Mouse (Mus musculus) C2C12 (cell line): ENCODE data around the gene 2810459M11Rik. TPM values are rescaled to one million over a fixed set of nuclear protein-coding genes. Genes with fewer than 3 reads are reported as not detected.

Experiments used
- H3K27me3 ChIP-seq: one replicate; pipeline ENCODE4 v1.6.1; 2011; ENCODE audit not compliant: control insufficient read depth, insufficient read depth, insufficient read length
- H3K36me3 ChIP-seq: one replicate; pipeline ENCODE4 v1.6.1; 2011; ENCODE audit not compliant: control insufficient read depth, insufficient read depth
- H3K4me3 ChIP-seq: one replicate; pipeline ENCODE4 v1.5.1; 2011; ENCODE audit warnings: mild to moderate bottlenecking, control low read depth; ENCODE audit not compliant: poor library complexity, insufficient read depth, severe bottlenecking
- H3K79me2 ChIP-seq: one replicate; pipeline ENCODE4 v1.6.1; 2011; ENCODE audit not compliant: control insufficient read depth, insufficient read depth
- H3K79me3 ChIP-seq: one replicate; pipeline ENCODE4 v1.6.1; 2011; ENCODE audit warnings: low read depth, control low read depth
- H3ac ChIP-seq: one replicate; pipeline ENCODE3; 2011; ENCODE audit warnings: low read depth; ENCODE audit not compliant: control insufficient read depth, insufficient read length
- CEBPB ChIP-seq: IDR thresholded peaks from one replicate; pipeline ENCODE4 v1.6.1; 2011; ENCODE audit warnings: low read depth, mild to moderate bottlenecking, control low read depth, moderate library complexity
- CTCF ChIP-seq: IDR thresholded peaks from one replicate; pipeline ENCODE4 v1.5.1; 2011; ENCODE audit not compliant: control insufficient read depth, insufficient read depth, insufficient read length
- FOSL1 ChIP-seq: IDR thresholded peaks from one replicate; pipeline ENCODE4 v1.8.0; 2011; ENCODE audit warnings: mild to moderate bottlenecking, low read length; ENCODE audit not compliant: poor library complexity, insufficient read depth, severe bottlenecking
- MAX ChIP-seq: IDR thresholded peaks from one replicate; pipeline ENCODE4 v1.6.1; 2011; ENCODE audit warnings: mild to moderate bottlenecking, control low read depth
- MYOD1 ChIP-seq: IDR thresholded peaks from one replicate; pipeline ENCODE4 v1.6.1; 2011; ENCODE audit warnings: low read depth; ENCODE audit not compliant: control insufficient read depth, insufficient read length
- MYOG ChIP-seq: IDR thresholded peaks from one replicate; pipeline ENCODE4 v1.6.1; 2011; ENCODE audit not compliant: control insufficient read depth, insufficient read length; ENCODE audit errors: extremely low read depth
- USF1 ChIP-seq: IDR thresholded peaks from one replicate; pipeline ENCODE4 v1.6.1; 2011; ENCODE audit warnings: low read depth, mild to moderate bottlenecking, control low read depth, moderate library complexity
- polyA plus RNA-seq: library from polyadenylated mRNA; unstranded; fragments of >200 nt; fragmentation: generic; extraction: Trizol; gene quantifications from one replicate; pipeline ENCODE4 v1.2.1, GENCODE M21; 2012; ENCODE audit warnings: missing spikeins

Gene 2810459M11Rik
- polyA plus RNA-seq, 1 experiment: not detected

DNA sequence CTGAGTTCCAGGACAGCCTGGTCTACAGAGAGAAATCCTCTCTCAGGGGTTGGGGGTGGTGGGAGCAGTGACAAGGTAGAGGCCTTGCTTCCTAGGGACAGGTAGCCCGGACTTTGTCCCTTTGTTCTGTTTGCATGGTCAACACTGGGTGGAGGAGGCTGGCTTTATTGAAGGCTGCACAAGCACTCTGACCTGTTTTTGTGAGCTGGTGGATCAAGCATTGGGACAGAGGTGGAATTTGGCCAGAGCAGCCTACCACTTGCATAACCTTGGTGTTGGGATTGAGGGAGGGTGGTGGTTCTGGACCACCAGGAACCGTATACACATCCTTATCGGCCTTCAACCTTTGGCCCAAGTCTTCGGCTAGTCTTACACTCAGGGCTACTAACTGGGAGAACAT is 10.6 kb downstream of the 2810459M11Rik start:
- Histone ChIP-seq H3K4me3 (no peak overlapping the region), H3K79me2 (no peaks in the 10 kb centered on the region), H3K27me3 (peaks cover 21% of the 10 kb centered on the region), H3ac (no peak overlapping the region), H3K36me3 (no peaks in the 10 kb centered on the region), H3K79me3 (no peaks in the 10 kb centered on the region)
- TF ChIP-seq MYOG: no peak
- no peak for TF ChIP-seq MAX
- TF ChIP-seq MYOD1: no peak
- no peak for TF ChIP-seq USF1
- TF ChIP-seq FOSL1: no peak
- no peak for TF ChIP-seq CEBPB
- TF ChIP-seq CTCF: no peak

- no peak overlapping the region for H3ac ChIP-seq
- peaks cover 9% of the 10 kb centered on the region for H3K27me3 ChIP-seq
- no peaks in the 10 kb centered on the region for H3K79me3 ChIP-seq
- no peaks in the 10 kb centered on the region for H3K36me3 ChIP-seq
- H3K4me3 ChIP-seq: no peak overlapping the region
- H3K79me2 ChIP-seq: no peaks in the 10 kb centered on the region
- peak; percentile 79 for TF ChIP-seq CTCF
- no peak for TF ChIP-seq CEBPB
Observed at GRCm38 (mm10) chr1:86058856-86059769, 13.4 kb downstream of the 2810459M11Rik start.

- peaks cover 32% of the 10 kb centered on the region for H3K79me2 ChIP-seq
- peaks cover 11% of the 10 kb centered on the region for H3K36me3 ChIP-seq
- peaks cover 3% of the 10 kb centered on the region for H3K27me3 ChIP-seq
- no peak for TF ChIP-seq CEBPB
- TF ChIP-seq MYOG: no peak
- no peak for TF ChIP-seq MYOD1
- no peak for TF ChIP-seq USF1
- no peak for TF ChIP-seq CTCF
- no peak for TF ChIP-seq MAX
- no peak overlapping the region for H3ac ChIP-seq
- H3K79me3 ChIP-seq: peaks cover 30% of the 10 kb centered on the region
- H3K4me3 ChIP-seq: no peak overlapping the region
Observed at GRCm38 (mm10) chr1:86062523-86062922, 16.9 kb downstream of the 2810459M11Rik start.

GRCm38 (mm10) chr1:86064271-86064991 is 18.8 kb downstream of the 2810459M11Rik start, which contains the start of gene Psmd1:
Gene Psmd1 (plus strand): TSS chr1:86064387.
- TF ChIP-seq CTCF: peak; percentile 69
- TF ChIP-seq MAX: peak; percentile 96
- no peak for TF ChIP-seq MYOG
- H3K4me3 ChIP-seq: peak within 1 kb of the TSS; percentile 98
- peaks cover 3% of the 10 kb centered on the region for H3K27me3 ChIP-seq
- peaks cover 11% of the 10 kb centered on the region for H3K36me3 ChIP-seq
- peaks cover 49% of the 10 kb centered on the region for H3K79me3 ChIP-seq
- H3ac ChIP-seq: peak within 1 kb of the TSS; percentile 90
- peaks cover 51% of the 10 kb centered on the region for H3K79me2 ChIP-seq

DNA sequence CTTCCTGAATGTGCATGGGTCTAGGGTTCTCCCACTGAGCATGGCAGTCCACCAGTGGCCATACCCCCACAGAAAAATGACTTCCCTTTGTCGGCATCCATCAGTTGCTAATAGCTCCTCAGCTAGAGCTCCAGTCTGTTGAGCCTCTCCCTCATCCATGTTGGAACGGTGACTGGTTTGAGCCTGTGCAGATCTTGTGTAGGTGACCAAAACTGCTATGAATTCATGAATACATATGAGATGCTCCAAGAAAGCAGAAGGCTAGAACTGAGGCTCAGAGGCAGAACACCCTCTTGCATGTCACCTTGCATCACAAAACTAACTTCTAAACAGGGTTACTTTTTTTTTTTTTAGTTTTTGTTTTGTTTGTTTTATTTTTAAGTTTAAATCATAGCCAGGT is 30.9 kb downstream of the 2810459M11Rik start:
- Histone ChIP-seq H3K27me3 (no peaks in the 10 kb centered on the region), H3ac (no peak overlapping the region), H3K4me3 (no peak overlapping the region), H3K79me2 (no peaks in the 10 kb centered on the region), H3K79me3 (peaks cover 11% of the 10 kb centered on the region), H3K36me3 (peaks cover 91% of the 10 kb centered on the region)
- TF ChIP-seq MAX (no peak), MYOG (no peak), FOSL1 (no peak), USF1 (no peak), MYOD1 (no peak), CTCF (no peak), CEBPB (no peak)
